Mouse (Mus musculus) retina, adult 2 months (tissue): ENCODE data around the gene Csgalnact2.

Source experiments
- DNase-seq: peaks from one replicate; pipeline ENCODE4 v3.0.0-alpha.2; 2012; ENCODE audit warnings: low read depth, low spot score

The Csgalnact2 gene

DNA sequence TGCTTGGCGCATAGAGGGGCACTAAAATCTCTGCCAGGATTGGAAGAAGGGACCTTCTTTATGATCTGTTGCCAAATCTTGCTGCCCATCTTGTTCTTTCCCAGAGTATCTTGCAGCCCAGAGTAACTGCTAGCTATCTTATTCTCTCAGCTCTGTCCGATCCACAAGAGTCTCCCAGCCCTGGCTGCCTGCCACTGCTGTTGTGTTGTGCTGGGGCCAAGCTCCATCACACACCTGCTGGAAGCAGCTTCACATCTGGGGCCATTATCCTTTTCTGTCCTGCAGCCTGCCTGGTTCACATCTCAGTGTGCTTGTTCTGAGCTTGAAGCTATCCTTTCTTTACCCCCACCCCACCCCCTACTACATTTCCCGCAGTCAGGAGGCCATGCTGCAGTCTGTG, 62.7 kb downstream of the Csgalnact2 start:
- DNase-seq = no peak

DNA sequence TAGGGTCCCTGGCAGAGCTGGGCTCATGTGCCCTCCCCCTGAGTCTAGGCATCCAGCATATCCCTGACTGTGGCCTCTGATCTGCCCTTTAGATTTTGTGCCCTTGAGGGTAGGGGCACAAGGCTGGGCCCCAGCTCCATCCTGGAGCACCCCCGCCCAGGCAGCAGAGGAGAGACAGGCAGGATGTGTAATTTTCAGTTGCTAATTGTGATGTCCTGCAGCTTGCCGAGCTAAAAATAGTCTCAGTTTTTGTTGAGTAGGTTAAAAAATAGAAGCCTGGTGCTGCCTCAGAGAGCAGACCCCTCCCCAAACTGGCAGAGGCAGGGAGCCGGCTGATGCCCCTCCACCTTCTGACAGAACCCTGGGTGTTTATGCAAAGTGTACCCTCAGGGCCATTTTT, 64.8 kb downstream of the Csgalnact2 start:
- no peak for DNase-seq

DNA sequence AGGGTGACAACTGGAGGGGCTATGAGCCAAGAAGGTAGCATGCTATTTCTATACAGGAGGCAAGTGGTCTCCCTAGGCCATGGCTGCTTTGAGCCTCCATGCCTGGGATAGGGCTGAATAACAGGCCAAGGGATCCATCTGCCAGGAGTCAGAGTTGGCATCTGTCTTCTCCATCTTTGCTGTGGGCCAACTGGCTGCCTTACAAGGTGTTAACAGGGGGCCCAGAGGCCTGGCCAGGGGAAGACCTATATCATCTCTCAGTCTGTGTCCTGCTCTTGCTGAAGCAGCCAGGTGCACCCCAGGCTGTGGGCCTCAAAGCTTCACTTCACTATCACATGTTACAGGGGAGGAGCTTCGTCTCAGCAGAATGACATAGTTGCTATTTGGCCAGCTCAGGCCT, 66.8 kb downstream of the Csgalnact2 start:
- DNase-seq = no peak

DNA sequence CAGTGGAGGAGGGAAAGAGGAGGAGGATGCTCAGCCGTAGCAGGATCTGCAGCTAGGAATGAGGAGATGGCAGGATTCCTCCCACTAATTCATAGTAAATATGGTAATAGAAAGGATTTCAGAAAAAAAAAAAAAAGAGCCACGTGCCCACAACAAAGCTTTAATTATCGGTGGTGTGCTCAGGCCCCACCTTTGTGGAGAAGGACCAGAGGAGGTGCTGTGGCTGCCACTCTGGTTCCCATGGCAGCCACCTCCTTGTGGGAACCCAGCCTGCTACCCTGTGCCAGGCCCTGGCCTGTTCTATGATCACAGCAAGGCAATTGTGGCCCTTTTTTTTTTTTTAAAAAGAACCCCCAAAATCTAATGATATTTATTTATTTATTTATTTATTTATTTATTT, 67.5 kb downstream of the Csgalnact2 start:
- no peak for DNase-seq

- no peak for DNase-seq
Observed at GRCm38 (mm10) chr6:118071013-118071350, 68.0 kb downstream of the Csgalnact2 start.

DNA sequence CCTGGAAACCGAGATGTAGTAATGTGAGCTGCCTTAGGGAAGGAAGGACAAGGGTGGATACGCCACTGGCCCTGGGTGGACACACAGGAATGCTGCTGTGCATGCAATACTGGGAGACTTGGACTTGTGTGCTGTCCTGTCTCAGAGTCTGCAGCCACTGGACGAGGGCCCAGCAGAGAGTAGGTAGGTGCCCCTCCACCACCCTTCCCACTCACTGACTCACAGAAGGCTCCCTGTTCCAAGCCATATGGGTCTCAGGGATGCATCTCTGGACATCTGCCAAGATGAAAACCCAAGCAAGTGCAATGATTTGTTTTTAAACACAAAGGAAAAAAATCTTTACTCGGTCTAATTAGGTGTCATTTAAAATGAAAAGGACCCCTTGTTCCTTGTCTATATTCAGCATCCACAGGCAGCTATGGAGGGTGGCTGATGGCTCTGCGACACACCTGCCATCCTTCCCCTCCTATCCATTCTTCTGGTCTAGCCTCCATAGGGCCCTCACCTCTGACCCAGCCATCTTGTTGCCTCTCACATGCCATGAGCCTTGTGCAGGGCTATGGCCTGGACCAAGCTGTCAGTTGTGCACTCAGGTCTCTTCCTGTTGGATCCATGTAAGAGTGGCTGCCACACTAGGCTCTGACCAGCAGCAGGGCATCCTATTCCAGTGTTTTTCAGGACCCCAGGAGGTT, 68.5 kb downstream of the Csgalnact2 start:
- DNase-seq = no peak

GRCm38 (mm10) chr6:118067720-118068119, 71.2 kb downstream of the Csgalnact2 start:
- no peak for DNase-seq

DNA sequence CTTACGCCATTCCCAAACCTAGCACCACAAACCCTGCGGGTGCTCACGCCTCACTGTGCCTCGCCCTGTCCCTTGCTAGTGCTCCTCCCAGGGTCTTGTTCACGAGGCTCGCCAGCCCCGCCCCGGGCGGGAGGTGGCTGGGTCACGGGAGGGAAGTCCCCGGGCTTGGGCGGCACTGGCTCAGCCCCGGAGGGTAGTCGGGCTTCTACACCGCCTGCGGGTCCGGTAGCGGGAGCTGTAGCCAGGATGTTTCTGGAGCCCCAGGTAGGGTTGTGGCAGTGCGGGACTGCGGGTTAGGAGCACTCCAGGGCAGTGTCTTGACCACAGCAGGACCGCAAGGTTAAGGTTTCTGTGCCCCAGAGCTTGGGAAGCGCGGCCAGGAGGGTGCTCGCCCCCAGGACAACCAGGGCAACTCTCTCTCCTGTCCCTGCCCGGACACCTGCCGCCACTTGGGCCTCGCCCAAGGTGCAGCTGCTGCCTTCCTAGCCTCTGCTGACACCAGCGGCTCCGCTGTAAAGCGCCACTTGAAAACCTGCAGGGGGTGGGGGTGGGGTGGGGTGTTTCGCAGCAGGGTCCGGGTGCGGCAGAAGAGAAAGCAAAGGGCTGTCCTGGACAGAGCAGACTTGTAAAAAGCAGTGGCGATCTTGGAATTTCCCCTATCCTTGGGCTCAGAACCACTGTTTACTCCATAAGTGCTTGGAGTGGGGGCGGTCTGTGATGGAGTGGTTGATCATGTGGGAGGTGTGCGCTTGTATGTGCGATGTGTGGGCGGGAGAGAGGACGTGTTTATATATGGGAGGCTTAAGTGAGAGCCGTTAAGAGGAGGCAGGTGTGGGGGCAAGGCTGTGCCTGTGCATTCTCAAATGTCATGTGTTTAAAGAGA, 72.5 kb downstream of the Csgalnact2 start:
- no peak for DNase-seq

GRCm38 (mm10) chr6:118065837-118066198, 73.1 kb downstream of the Csgalnact2 start:
- no peak for DNase-seq

- peak; percentile 62 for DNase-seq
Observed at GRCm38 (mm10) chr6:118064968-118065530, 73.9 kb downstream of the Csgalnact2 start.

DNA sequence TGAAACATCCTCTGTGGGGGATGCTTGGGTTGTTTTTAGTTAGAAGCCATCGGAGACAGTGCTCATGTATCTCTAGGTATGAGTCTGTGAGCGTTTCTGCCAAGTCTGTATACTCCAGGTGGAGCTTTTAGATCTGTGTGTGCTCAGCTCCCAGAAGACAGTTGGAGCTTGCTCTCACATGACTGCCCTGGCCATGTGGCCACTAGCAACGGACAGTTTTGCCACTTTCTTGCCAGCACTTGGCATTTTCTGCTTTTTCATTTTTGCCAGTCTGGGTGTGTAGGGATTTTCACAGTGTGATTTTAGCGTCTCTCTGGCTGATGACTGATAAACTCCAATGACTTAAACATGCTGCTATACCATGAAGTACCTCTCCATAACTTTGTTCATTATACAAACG, 75.7 kb downstream of the Csgalnact2 start:
- no peak for DNase-seq

DNA sequence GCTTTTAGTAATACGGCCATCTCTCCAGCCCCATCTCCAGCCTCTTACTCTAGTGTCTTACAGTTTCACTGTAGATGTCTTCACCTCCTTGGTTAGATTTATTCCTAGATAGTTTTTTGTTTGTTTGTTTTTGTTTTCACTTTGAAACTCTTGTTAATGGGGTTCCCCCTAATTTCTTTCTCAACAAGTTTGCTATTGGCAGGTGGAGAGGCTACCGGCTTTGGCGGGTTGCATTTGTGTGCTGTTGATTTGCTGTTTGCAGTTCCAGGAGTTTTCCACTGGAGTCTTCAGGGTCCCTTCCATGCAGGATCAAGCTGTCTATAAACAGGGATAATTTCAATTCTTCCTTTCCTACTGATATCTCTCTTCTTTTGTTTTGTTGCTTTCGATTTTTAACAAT, 77.7 kb downstream of the Csgalnact2 start:
- DNase-seq = no peak
